Mouse (Mus musculus): Measurements from ENCODE around the gene Nrip1. TPM values are rescaled to one million over a fixed set of nuclear protein-coding genes. Genes with fewer than 3 reads are reported as not detected.

Gene Nrip1
- polyA plus RNA-seq, 1 experiment from 2014 or later, result 37.2 TPM

DNA sequence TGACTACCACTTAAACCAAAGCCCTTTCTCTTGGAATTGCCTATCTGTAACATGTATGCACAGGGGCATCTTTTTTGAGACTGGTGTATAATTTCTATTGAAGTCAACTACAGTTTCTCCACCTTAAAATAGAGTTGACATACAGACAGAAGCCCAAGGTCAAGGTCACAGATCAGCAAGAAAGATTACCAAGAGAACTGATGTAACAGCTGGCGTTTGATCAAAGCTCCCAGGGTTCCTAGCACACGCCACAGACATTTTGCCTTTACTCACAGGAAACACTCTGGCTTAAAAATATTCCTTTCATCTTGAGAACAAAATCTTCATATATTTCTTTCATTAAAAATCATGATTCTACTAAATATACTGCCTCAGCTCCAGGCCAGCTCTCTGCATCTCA is 74.1 kb downstream of the Nrip1 start:
- WGBS, result 52% methylated on average over 2 of the region's 2 CpGs
- Histone ChIP-seq H3K27me3 (no peaks in the 10 kb centered on the region), H3K9me3 (no peaks in the 10 kb centered on the region), H3K4me1 (replicated peaks) (0 out of 2 replicates have a peak, but pooled peaks cover 11% of the 10 kb centered on the region), H3K36me3 (peaks cover 7% of the 10 kb centered on the region), H3K4me2 (no peak overlapping the region), H3K4me3 (replicated peaks) (no peak overlapping the region), H3K27ac (no peak overlapping the region), H3K9ac (replicated peaks) (no peak overlapping the region)
- no peak for ATAC-seq (ENCODE audit: insufficient number of reproducible peaks, insufficient read depth, low FRiP score, low TSS enrichment, low read depth)

GRCm38 (mm10) chr16:76295322-76295721 is 78.3 kb downstream of the Nrip1 start:
- 92% methylated on average over 14 of the region's 14 CpGs for WGBS
- ATAC-seq (ENCODE audit: insufficient number of reproducible peaks, insufficient read depth, low FRiP score, low TSS enrichment, low read depth), result no peak

DNA sequence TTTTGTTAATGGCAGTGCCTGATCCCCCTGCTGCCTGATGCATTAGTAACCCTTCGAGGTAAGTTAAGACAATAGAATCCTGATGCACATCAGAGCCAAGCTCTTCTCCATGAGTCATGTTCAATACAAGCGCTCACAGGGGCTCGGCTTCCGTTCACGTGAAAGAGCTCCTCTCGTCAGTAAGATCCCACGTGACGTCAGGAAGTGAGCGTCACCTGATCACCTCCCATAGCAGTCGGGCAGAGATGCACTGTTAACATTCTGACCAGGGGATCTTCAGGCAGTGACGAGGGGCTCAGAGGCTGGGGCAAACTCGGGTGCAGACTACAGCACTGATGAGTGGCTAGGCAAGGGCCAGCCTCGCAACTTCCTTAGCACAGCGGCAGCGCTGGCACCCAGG is 79.1 kb downstream of the Nrip1 start:
- no peak overlapping the region for H3K4me3 ChIP-seq (replicated peaks)
- H3K9me3 ChIP-seq, result no peaks in the 10 kb centered on the region
- no peak overlapping the region for H3K4me2 ChIP-seq
- no peak for ATAC-seq (ENCODE audit: insufficient number of reproducible peaks, insufficient read depth, low FRiP score, low TSS enrichment, low read depth)
- peaks cover 45% of the 10 kb centered on the region for H3K36me3 ChIP-seq
- H3K27me3 ChIP-seq, result no peaks in the 10 kb centered on the region
- 88% methylated on average over 15 of the region's 15 CpGs for WGBS
- H3K9ac ChIP-seq (replicated peaks), result no peak overlapping the region
- no peak overlapping the region for H3K27ac ChIP-seq
- H3K4me1 ChIP-seq (replicated peaks), result 0 out of 2 replicates have a peak, but pooled peaks cover 4% of the 10 kb centered on the region

More at GRCm38 (mm10) chr16:76295322-76295721, 78.3 kb downstream of the Nrip1 start:
- Histone ChIP-seq H3K4me3 (replicated peaks) (no peak overlapping the region), H3K4me1 (replicated peaks) (0 out of 2 replicates have a peak, but pooled peaks cover 4% of the 10 kb centered on the region), H3K9me3 (no peaks in the 10 kb centered on the region), H3K4me2 (no peak overlapping the region), H3K27ac (no peak overlapping the region), H3K36me3 (peaks cover 42% of the 10 kb centered on the region), H3K9ac (replicated peaks) (no peak overlapping the region), H3K27me3 (no peaks in the 10 kb centered on the region)

DNA sequence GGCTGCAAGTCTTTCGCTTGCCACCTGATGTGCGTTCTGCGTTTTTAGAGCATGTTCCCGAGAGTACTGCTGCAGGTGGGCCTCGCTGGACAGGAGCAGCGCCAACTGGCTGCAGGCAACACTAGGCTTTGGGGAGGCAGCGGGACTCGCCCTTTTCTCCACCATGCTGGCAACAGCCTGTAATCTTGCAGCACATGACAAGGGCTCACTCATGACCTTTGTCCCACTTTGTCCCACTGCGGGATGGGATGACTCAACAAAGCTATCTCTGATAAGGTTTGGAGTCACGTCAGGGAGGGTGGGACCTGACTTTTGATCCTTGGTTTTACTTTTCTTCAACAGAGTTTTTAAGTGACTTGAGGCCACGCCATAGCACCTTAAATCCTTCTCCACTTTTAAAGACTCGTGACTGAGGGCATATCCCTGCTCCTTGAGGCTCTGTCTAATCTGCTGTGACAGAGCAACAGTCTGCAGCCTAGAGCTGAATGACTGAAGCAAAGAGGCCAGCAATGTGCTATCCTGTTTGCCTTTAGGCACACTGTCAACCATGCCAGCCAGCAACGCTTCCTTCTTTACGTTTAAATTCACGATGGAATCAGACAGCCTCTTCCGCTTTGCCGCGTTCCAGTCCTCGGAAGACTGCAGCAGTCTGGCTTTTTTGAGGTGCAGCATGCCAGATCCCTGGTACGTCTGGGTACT is 79.7 kb downstream of the Nrip1 start:
- H3K9me3 ChIP-seq, result no peaks in the 10 kb centered on the region
- no peak overlapping the region for H3K9ac ChIP-seq (replicated peaks)
- ATAC-seq (ENCODE audit: insufficient number of reproducible peaks, insufficient read depth, low FRiP score, low TSS enrichment, low read depth), result no peak
- no peak overlapping the region for H3K4me2 ChIP-seq
- no peaks in the 10 kb centered on the region for H3K27me3 ChIP-seq
- H3K36me3 ChIP-seq, result peaks cover 45% of the 10 kb centered on the region
- H3K4me3 ChIP-seq (replicated peaks), result no peak overlapping the region
- no peak overlapping the region for H3K27ac ChIP-seq
- 91% methylated on average over 20 of the region's 20 CpGs for WGBS
- 0 out of 2 replicates have a peak, but pooled peaks cover 4% of the 10 kb centered on the region for H3K4me1 ChIP-seq (replicated peaks)

GRCm38 (mm10) chr16:76293176-76293575 is 80.5 kb downstream of the Nrip1 start:
- H3K36me3 ChIP-seq, result peaks cover 45% of the 10 kb centered on the region
- H3K4me2 ChIP-seq, result no peak overlapping the region
- H3K27ac ChIP-seq, result no peak overlapping the region
- no peak for ATAC-seq (ENCODE audit: insufficient number of reproducible peaks, insufficient read depth, low FRiP score, low TSS enrichment, low read depth)
- no peaks in the 10 kb centered on the region for H3K9me3 ChIP-seq
- H3K4me3 ChIP-seq (replicated peaks), result no peak overlapping the region
- H3K9ac ChIP-seq (replicated peaks), result no peak overlapping the region
- no peaks in the 10 kb centered on the region for H3K27me3 ChIP-seq
- 93% methylated on average over 21 of the region's 21 CpGs for WGBS
- no peaks in the 10 kb centered on the region for H3K4me1 ChIP-seq (replicated peaks)

DNA sequence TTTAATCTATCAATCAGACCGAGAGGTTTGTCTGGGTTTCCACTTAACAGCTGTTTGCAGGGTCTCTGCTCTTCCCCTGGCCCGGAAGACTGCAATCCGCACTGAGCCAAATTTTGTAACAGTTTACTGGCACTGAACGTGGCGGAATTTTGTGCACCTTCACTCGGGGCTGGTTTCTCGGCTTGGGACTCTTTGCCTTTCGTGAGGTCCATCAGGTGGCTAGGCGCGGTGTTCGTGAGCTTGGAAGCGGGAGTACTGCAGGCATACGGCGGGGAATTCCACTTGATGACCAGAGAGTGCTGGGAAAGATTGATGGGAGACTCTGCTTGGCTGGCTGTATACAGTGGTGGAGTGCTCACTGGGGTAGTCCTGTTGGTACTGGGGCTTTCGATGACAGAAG is 81.0 kb downstream of the Nrip1 start:
- Histone ChIP-seq H3K4me3 (replicated peaks) (no peak overlapping the region), H3K4me2 (no peak overlapping the region), H3K36me3 (peaks cover 45% of the 10 kb centered on the region), H3K4me1 (replicated peaks) (no peaks in the 10 kb centered on the region), H3K9ac (replicated peaks) (no peak overlapping the region), H3K9me3 (no peaks in the 10 kb centered on the region), H3K27ac (no peak overlapping the region), H3K27me3 (no peaks in the 10 kb centered on the region)
- no peak for ATAC-seq (ENCODE audit: insufficient number of reproducible peaks, insufficient read depth, low FRiP score, low TSS enrichment, low read depth)
- WGBS, result 84% methylated on average over 15 of the region's 15 CpGs

DNA sequence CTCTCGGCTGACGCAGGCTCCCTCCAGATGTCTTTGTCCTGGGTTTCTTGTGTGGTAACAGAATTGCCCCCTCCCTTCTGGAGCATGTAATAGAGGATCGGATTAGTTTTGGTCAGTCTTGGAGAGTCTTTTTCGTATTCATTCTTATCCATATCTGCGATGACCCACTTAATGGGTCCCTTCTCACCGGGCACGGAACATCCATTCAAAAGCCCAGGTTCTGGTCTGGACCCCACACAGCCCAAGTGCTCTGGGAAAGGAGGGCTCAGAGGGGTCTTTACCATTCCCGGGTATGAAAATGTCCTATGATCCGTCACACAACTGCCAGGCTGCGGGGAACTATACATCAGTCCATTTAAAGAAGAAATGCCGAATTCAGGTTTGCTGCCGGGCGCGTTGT is 82.3 kb downstream of the Nrip1 start:
- Histone ChIP-seq H3K4me3 (replicated peaks) (no peak overlapping the region), H3K9me3 (no peaks in the 10 kb centered on the region), H3K4me1 (replicated peaks) (no peaks in the 10 kb centered on the region), H3K27me3 (no peaks in the 10 kb centered on the region), H3K4me2 (no peak overlapping the region), H3K9ac (replicated peaks) (no peak overlapping the region), H3K36me3 (peaks cover 42% of the 10 kb centered on the region), H3K27ac (no peak overlapping the region)
- 94% methylated on average over 14 of the region's 14 CpGs for WGBS
- ATAC-seq (ENCODE audit: insufficient number of reproducible peaks, insufficient read depth, low FRiP score, low TSS enrichment, low read depth), result no peak

DNA sequence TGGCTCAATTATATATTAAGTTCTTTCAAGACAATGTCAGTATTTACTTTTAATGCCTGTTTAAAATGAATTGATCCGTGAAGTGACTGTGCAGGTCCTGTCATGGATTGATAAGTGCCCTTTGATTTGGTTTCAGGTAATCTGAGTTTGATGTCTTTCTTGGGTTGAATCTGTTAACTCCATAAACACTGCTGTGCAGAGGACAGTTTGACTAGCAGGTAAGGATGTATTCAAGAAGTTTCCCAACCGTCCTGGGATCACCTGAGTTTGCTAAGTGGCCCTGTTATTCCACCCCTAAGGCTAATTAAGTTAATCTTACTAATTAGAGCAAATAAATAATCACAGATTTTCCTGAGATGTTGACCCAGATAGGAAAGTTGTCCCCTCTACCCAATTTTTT is 84.1 kb downstream of the Nrip1 start:
- H3K4me3 ChIP-seq (replicated peaks), result no peak overlapping the region
- H3K27me3 ChIP-seq, result no peaks in the 10 kb centered on the region
- H3K4me1 ChIP-seq (replicated peaks), result no peaks in the 10 kb centered on the region
- H3K36me3 ChIP-seq, result peaks cover 38% of the 10 kb centered on the region
- H3K9ac ChIP-seq (replicated peaks), result no peak overlapping the region
- H3K9me3 ChIP-seq, result no peaks in the 10 kb centered on the region
- WGBS, result 69% methylated on average over 2 of the region's 2 CpGs
- no peak overlapping the region for H3K4me2 ChIP-seq
- ATAC-seq (ENCODE audit: insufficient number of reproducible peaks, insufficient read depth, low FRiP score, low TSS enrichment, low read depth), result no peak
- H3K27ac ChIP-seq, result no peak overlapping the region

GRCm38 (mm10) chr16:76283796-76284195 is 89.8 kb downstream of the Nrip1 start:
- 54% methylated on average over 3 of the region's 3 CpGs for WGBS
- no peak overlapping the region for H3K4me2 ChIP-seq
- no peaks in the 10 kb centered on the region for H3K36me3 ChIP-seq
- H3K9ac ChIP-seq (replicated peaks), result no peak overlapping the region
- ATAC-seq (ENCODE audit: insufficient number of reproducible peaks, insufficient read depth, low FRiP score, low TSS enrichment, low read depth), result no peak
- H3K4me1 ChIP-seq (replicated peaks), result no peaks in the 10 kb centered on the region
- no peak overlapping the region for H3K27ac ChIP-seq
- H3K27me3 ChIP-seq, result no peaks in the 10 kb centered on the region
- H3K9me3 ChIP-seq, result no peaks in the 10 kb centered on the region
- H3K4me3 ChIP-seq (replicated peaks), result no peak overlapping the region

DNA sequence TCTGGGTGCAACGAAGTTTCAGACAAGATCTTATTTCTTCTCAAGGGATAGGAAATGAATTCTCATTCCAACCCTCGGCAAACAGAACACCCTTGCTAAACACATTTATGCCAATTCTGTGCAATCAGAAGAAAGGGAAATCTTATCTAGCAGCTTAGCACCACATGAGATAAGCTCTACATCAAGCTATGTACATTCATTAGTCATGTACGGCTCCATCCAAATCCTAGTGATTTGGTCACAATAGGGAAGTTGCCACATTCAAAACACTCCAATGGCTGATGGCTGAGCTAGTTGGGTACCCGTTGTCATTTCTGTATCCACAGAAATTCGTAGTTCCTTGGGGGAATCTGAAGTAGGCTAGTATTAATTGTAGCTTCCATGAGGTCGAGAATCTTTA is 91.8 kb downstream of the Nrip1 start:
- H3K9ac ChIP-seq (replicated peaks), result no peak overlapping the region
- H3K9me3 ChIP-seq, result no peaks in the 10 kb centered on the region
- no peak for ATAC-seq (ENCODE audit: insufficient number of reproducible peaks, insufficient read depth, low FRiP score, low TSS enrichment, low read depth)
- no peak overlapping the region for H3K27ac ChIP-seq
- H3K36me3 ChIP-seq, result no peaks in the 10 kb centered on the region
- H3K4me1 ChIP-seq (replicated peaks), result no peaks in the 10 kb centered on the region
- no peak overlapping the region for H3K4me3 ChIP-seq (replicated peaks)
- no peak overlapping the region for H3K4me2 ChIP-seq
- WGBS, result 89% methylated on average over 6 of the region's 6 CpGs
- H3K27me3 ChIP-seq, result no peaks in the 10 kb centered on the region

DNA sequence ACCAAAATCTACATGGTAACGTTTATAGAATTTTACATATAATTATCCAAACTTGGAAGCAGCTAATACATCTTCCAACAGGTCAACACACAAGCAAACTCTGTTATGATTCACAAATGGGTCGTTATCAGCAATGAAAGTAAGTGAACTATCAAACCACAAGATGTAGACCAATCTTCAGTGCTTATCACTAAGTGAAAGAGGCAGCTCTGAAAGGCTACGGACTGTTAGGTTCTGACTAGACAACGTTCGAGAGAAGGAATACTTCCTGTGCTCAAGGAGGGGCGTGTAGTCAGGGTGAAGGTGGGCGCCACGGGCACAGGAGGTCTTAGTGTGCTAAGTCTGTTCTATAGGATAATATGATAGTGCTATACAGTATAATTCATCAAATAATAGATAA is 93.3 kb downstream of the Nrip1 start:
- Histone ChIP-seq H3K9me3 (no peaks in the 10 kb centered on the region), H3K27ac (no peak overlapping the region), H3K36me3 (no peaks in the 10 kb centered on the region), H3K4me3 (replicated peaks) (no peak overlapping the region), H3K4me1 (replicated peaks) (no peaks in the 10 kb centered on the region), H3K4me2 (no peak overlapping the region), H3K9ac (replicated peaks) (no peak overlapping the region), H3K27me3 (no peaks in the 10 kb centered on the region)
- 90% methylated on average over 8 of the region's 8 CpGs for WGBS
- ATAC-seq (ENCODE audit: insufficient number of reproducible peaks, insufficient read depth, low FRiP score, low TSS enrichment, low read depth), result no peak

- Histone ChIP-seq H3K4me3 (replicated peaks) (no peak overlapping the region), H3K27ac (no peak overlapping the region), H3K4me2 (no peak overlapping the region), H3K9me3 (no peaks in the 10 kb centered on the region), H3K27me3 (no peaks in the 10 kb centered on the region), H3K9ac (replicated peaks) (no peak overlapping the region), H3K36me3 (no peaks in the 10 kb centered on the region), H3K4me1 (replicated peaks) (no peaks in the 10 kb centered on the region)
- WGBS, result 80% methylated on average over 3 of the region's 3 CpGs
- ATAC-seq (ENCODE audit: insufficient number of reproducible peaks, insufficient read depth, low FRiP score, low TSS enrichment, low read depth), result no peak
Measured at GRCm38 (mm10) chr16:76276271-76276670, 97.4 kb downstream of the Nrip1 start.
